Mouse (Mus musculus) granulocyte monocyte progenitor cell, adult 5-6 weeks (primary cell): ENCODE measurements at regions not wholly inside any gene's neighbourhood (a gene's known extent, or its start where the extent isn't known, plus 50 kb on each side); places are given as distances from the start of the nearest gene placed in this dataset.

Experiments used
- ATAC-seq: replicated peaks from 2 replicates; pipeline ENCODE4 v1.8.0; 2016; ENCODE audit warnings: mild to moderate bottlenecking, moderate TSS enrichment, inconsistent platforms; ENCODE audit not compliant: poor library complexity, severe bottlenecking

DNA sequence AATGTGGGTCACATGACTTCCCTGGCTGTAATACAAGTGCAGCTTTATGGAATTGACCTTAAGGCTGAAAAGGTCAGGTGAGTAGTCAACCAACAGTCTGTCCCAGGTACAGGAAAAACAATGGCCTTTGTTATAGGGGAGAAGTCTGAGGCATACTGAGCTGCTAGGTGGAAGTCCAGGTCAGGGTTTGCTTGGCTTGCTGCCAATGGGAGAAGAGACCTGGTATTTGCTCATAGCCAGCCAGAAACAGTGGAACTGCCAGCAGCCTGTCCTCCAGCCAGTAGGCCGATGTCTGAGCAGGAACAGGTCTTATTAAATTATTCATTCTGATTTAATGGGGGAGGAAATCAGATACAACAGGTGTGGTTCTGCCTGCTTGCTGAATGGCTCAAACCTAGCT is 55.6 kb upstream of the Arhgap5 start:
- no peak for ATAC-seq

- no peak for ATAC-seq
Observed at GRCm38 (mm10) chr12:52453890-52454289, 49.9 kb upstream of the Arhgap5 start.
